Mouse (Mus musculus) heart, embryonic 15.5 days (tissue): Measurements from ENCODE around the gene 6030468B19Rik. TPM values are rescaled to one million over a fixed set of nuclear protein-coding genes. Genes with fewer than 3 reads are reported as not detected.

ENCODE experiments used
- polyA plus RNA-seq: library from polyadenylated mRNA; unstranded; fragments of >200 nt; fragmentation: Nextera tagmentation; extraction: Ambion mirVana; gene quantifications from 2 replicates; pipeline ENCODE4 v1.2.1, GENCODE M21; 2015

Gene 6030468B19Rik
- polyA plus RNA-seq, 1 experiment from 2014 or later: 0.34 TPM

Other genes with a start within 250 kb of the 6030468B19Rik start
- 6.6 and 7.3 TPM in 2 replicates for gene Tnrc6c, start 143.4 kb upstream of the 6030468B19Rik start, polyA plus RNA-seq
- gene Tmc8, start 15.6 kb upstream of the 6030468B19Rik start, polyA plus RNA-seq: 2.7 and 3.8 TPM in 2 replicates
- 20.9 and 28.3 TPM in 2 replicates for gene Tmc6, start 15.5 kb upstream of the 6030468B19Rik start, polyA plus RNA-seq
- 0.97 and 1.5 TPM in 2 replicates for gene Gm20708, start 12.0 kb downstream of the 6030468B19Rik start, polyA plus RNA-seq
- gene Syngr2, start 12.0 kb downstream of the 6030468B19Rik start, polyA plus RNA-seq: 84.6 and 105 TPM in 2 replicates
- gene Afmid, start 28.3 kb downstream of the 6030468B19Rik start, polyA plus RNA-seq: 15.1 and 16.6 TPM in 2 replicates
- gene Tk1, start 28.4 kb downstream of the 6030468B19Rik start, polyA plus RNA-seq: 92.9 and 102 TPM in 2 replicates
- 202 and 215 TPM in 2 replicates for gene Birc5, start 51.6 kb downstream of the 6030468B19Rik start, polyA plus RNA-seq
- not detected in 2 replicates for gene Tmem235, start 63.1 kb downstream of the 6030468B19Rik start, polyA plus RNA-seq
- gene Tha1, start 75.8 kb downstream of the 6030468B19Rik start, polyA plus RNA-seq: 5.5 and 6.4 TPM in 2 replicates
- 6.7 and 10.9 TPM in 2 replicates for gene Socs3, start 172.4 kb downstream of the 6030468B19Rik start, polyA plus RNA-seq
- 21.9 and 26.8 TPM in 2 replicates for gene Pgs1, start 188.6 kb downstream of the 6030468B19Rik start, polyA plus RNA-seq